Mouse (Mus musculus): ENCODE measurements around the gene Gm10217. TPM values are rescaled to one million over a fixed set of nuclear protein-coding genes. Genes with fewer than 3 reads are reported as not detected.

The Gm10217 gene
- not detected for total RNA-seq (2021)

GRCm38 (mm10) chr8:9863951-9864350 lies at the start of gene Gm10217:
Gene Gm10217 (plus strand): TSS chr8:9864251.
- DNase-seq, result no peak
- intact Hi-C loops (cut with DNase I), result no loop called here

- no peak for DNase-seq
- intact Hi-C loops (cut with DNase I), result no loop called here
Measured at GRCm38 (mm10) chr8:9824770-9825169, 39.3 kb upstream of the Gm10217 start.

GRCm38 (mm10) chr8:9840257-9840656 lies 23.8 kb upstream of the Gm10217 start:
- intact Hi-C loops (cut with DNase I), result no loop called here
- DNase-seq, result no peak

GRCm38 (mm10) chr8:9859286-9859685 lies 4.8 kb upstream of the Gm10217 start:
- DNase-seq, result no peak
- intact Hi-C loops (cut with DNase I), result no loop called here

GRCm38 (mm10) chr8:9860539-9861203 lies 3.4 kb upstream of the Gm10217 start:
- DNase-seq, result peak; percentile 58
- intact Hi-C loops (cut with DNase I), result no loop called here

- intact Hi-C loops (cut with DNase I), result no loop called here
- DNase-seq, result no peak
Measured at GRCm38 (mm10) chr8:9865150-9865549, 1.1 kb downstream of the Gm10217 start.

GRCm38 (mm10) chr8:9868094-9868493 lies 4.0 kb downstream of the Gm10217 start:
- intact Hi-C loops (cut with DNase I), result no loop called here
- no peak for DNase-seq

GRCm38 (mm10) chr8:9876241-9876640 lies 12.2 kb downstream of the Gm10217 start:
- DNase-seq, result no peak
- intact Hi-C loops (cut with DNase I), result no loop called here

GRCm38 (mm10) chr8:9879921-9880320 lies 15.9 kb downstream of the Gm10217 start:
- DNase-seq, result peak; percentile 46
- intact Hi-C loops (cut with DNase I), result no loop called here

GRCm38 (mm10) chr8:9886714-9887113 lies 22.7 kb downstream of the Gm10217 start:
- intact Hi-C loops (cut with DNase I), result no loop called here

GRCm38 (mm10) chr8:9899199-9899598 lies 35.1 kb downstream of the Gm10217 start:
- DNase-seq, result no peak
- intact Hi-C loops (cut with DNase I), result no loop called here

More at GRCm38 (mm10) chr8:9886714-9887113, 22.7 kb downstream of the Gm10217 start:
- no peak for DNase-seq

GRCm38 (mm10) chr8:9899673-9900072 lies 35.6 kb downstream of the Gm10217 start:
- DNase-seq, result no peak
- intact Hi-C loops (cut with DNase I), result no loop called here

Other genes starting within 250 kb of the Gm10217 start
- 10 to 100 TPM; 84.6 to 84.9 TPM for gene Fam155a, start 93.1 kb upstream of the Gm10217 start, total RNA-seq (2021)
- gene Lig4, start 113.4 kb downstream of the Gm10217 start, total RNA-seq (2021), result 10 to 100 TPM; 13.8 to 15.3 TPM
- 10 to 100 TPM; 22.0 to 23.2 TPM for gene Abhd13, start 113.5 kb downstream of the Gm10217 start, total RNA-seq (2021)
- gene Tnfsf13b, start 142.2 kb downstream of the Gm10217 start, total RNA-seq (2021), result 1 to 10 TPM; 1.8 to 1.9 TPM